Mouse (Mus musculus) hindbrain, embryonic 11.5 days (tissue): ENCODE results near the gene Clps. TPM values are rescaled to one million over a fixed set of nuclear protein-coding genes. Genes with fewer than 3 reads are reported as not detected.

Experiments used
- ATAC-seq: fragments of 200-750 bp; cut with Nextera tagmentation; 2 replicates; pipeline ENCODE4 v1.8.0; 2017; ENCODE audit warnings: mild to moderate bottlenecking, moderate TSS enrichment, moderate library complexity; ENCODE audit not compliant: low FRiP score
- DNase-seq: peaks from one replicate; pipeline ENCODE4 v3.0.0-alpha.2; 2015; ENCODE audit warnings: low spot score
- H3K27ac ChIP-seq: fragments of 300-500 bp; sonication (generic); 2 replicates; pipeline ENCODE4 v1.5.1; 2014; ENCODE audit warnings: mild to moderate bottlenecking, low read depth, low read length
- H3K27me3 ChIP-seq: fragments of 300-500 bp; sonication (generic); 2 replicates; pipeline ENCODE4 v1.6.1; 2014; ENCODE audit warnings: mild to moderate bottlenecking, low read length, moderate library complexity, mixed read lengths; ENCODE audit not compliant: control insufficient read depth, insufficient read depth
- H3K36me3 ChIP-seq: fragments of 300-500 bp; sonication (generic); 2 replicates; pipeline ENCODE4 v1.6.1; 2014; ENCODE audit warnings: mild to moderate bottlenecking, low read length, moderate library complexity, mixed read lengths; ENCODE audit not compliant: control insufficient read depth, insufficient read depth
- H3K4me1 ChIP-seq: fragments of 300-500 bp; sonication (generic); replicated peaks from 2 replicates; pipeline ENCODE4 v1.6.1; 2014; ENCODE audit warnings: low read length, mixed read lengths; ENCODE audit not compliant: control insufficient read depth, insufficient read depth
- H3K4me2 ChIP-seq: fragments of 300-500 bp; sonication (generic); replicated peaks from 2 replicates; pipeline ENCODE4 v1.6.1; 2014; ENCODE audit warnings: mild to moderate bottlenecking, low read depth, low read length
- H3K4me3 ChIP-seq: fragments of 300-500 bp; sonication (generic); 2 replicates; pipeline ENCODE4 v1.5.1; 2014; ENCODE audit warnings: low read depth, low read length
- H3K9ac ChIP-seq: fragments of 300-500 bp; sonication (generic); 2 replicates; pipeline ENCODE4 v1.6.1; 2014; ENCODE audit warnings: low read depth, low read length
- H3K9me3 ChIP-seq: fragments of 300-500 bp; sonication (generic); 2 replicates; pipeline ENCODE4 v1.6.1; 2016; ENCODE audit warnings: low read length; ENCODE audit not compliant: control insufficient read depth
- WGBS: fragments of 180-500 bp; shearing (Covaris S2); extraction: QIAGEN DNeasy Blood & Tissue Kit; methylation state at CpG from one replicate; pipeline ENCODE4 v1.1.7; 2014; 5-methylcytosine and 5-hydroxymethylcytosine counted together
- polyA plus RNA-seq: library from polyadenylated mRNA; unstranded; fragments of >200 nt; fragmentation: Nextera tagmentation; extraction: Ambion mirVana; gene quantifications from 2 replicates; pipeline ENCODE4 v1.2.1, GENCODE M21; 2014

The Clps gene
- polyA plus RNA-seq, 1 experiment from 2014 or later = not detected

GRCm38 (mm10) chr17:28533327-28533726 lies 27.2 kb downstream of the Clps start:
- H3K9me3 ChIP-seq = no peaks in the 10 kb centered on the region
- H3K9ac ChIP-seq = no peak overlapping the region
- no peak overlapping the region for H3K4me3 ChIP-seq
- no peak for ATAC-seq
- H3K4me2 ChIP-seq = no peak overlapping the region
- H3K36me3 ChIP-seq = no peaks in the 10 kb centered on the region
- no peaks in the 10 kb centered on the region for H3K4me1 ChIP-seq
- 0 out of 2 replicates have a peak, but pooled peaks cover 3% of the 10 kb centered on the region for H3K27me3 ChIP-seq
- H3K27ac ChIP-seq = no peak overlapping the region
- DNase-seq = no peak
- 84% methylated on average over 13 of the region's 13 CpGs for WGBS

DNA sequence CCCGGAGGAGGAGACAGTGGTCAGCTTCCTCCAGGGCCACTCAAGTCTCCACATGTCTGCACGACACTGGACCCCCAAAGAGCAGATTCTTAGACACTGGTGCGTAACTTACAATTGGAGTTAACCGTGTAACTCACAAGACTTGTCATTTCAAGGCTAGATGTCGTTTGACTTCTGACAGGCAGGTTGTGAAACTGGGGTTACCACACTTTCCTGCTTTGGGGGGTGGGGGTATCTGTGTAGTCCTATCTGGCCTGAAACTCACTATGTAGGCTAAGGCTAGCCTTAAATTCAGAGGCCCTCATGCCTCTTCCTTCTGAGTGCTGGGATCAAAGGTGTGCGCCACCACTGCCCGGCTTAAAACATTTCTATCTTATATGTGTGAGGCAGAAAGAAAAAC lies 28.0 kb downstream of the Clps start:
- no peaks in the 10 kb centered on the region for H3K4me1 ChIP-seq
- ATAC-seq (no peak), DNase-seq (no peak)
- H3K9me3 ChIP-seq = no peaks in the 10 kb centered on the region
- H3K27ac ChIP-seq = no peak overlapping the region
- H3K27me3 ChIP-seq = 0 out of 2 replicates have a peak, but pooled peaks cover 3% of the 10 kb centered on the region
- WGBS = 90% methylated on average over 7 of the region's 7 CpGs
- no peak overlapping the region for H3K4me3 ChIP-seq
- H3K9ac ChIP-seq = no peak overlapping the region
- H3K4me2 ChIP-seq = no peak overlapping the region
- no peaks in the 10 kb centered on the region for H3K36me3 ChIP-seq

DNA sequence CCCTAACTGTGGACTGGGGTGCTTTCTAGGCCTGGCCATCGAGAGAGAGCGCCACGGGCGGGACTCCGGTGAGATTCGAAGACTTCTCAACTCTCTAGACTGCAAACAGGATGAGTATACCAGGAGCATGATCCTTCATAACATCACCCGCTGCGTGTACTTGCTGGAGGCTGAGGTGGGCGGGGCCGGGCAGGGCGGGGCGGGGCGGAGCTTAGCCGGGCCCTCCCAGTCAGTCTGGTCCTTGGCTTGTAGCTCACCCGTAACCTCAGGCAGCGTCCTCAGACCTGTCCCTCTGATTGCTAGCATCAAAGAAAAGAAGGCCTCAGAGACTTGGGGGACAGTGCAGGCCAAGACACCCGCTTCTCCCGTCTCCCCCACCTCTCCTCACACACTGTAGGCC lies 28.6 kb downstream of the Clps start:
- H3K9me3 ChIP-seq = no peaks in the 10 kb centered on the region
- peak; percentile 51 for DNase-seq
- 0 out of 2 replicates have a peak, but pooled peaks cover 3% of the 10 kb centered on the region for H3K27me3 ChIP-seq
- 10% methylated on average over 18 of the region's 18 CpGs for WGBS
- H3K4me2 ChIP-seq = peak overlapping the region; percentile 19; the same call in 1 of the 2 replicates
- no peaks in the 10 kb centered on the region for H3K4me1 ChIP-seq
- no peak overlapping the region for H3K4me3 ChIP-seq
- no peak overlapping the region for H3K27ac ChIP-seq
- no peaks in the 10 kb centered on the region for H3K36me3 ChIP-seq
- H3K9ac ChIP-seq = no peak overlapping the region
- ATAC-seq = no peak

GRCm38 (mm10) chr17:28530506-28530905 lies 30.1 kb downstream of the Clps start, which contains the start of gene Armc12:
Gene Armc12 (plus strand): TSS chr17:28530806.
- no peaks in the 10 kb centered on the region for H3K9me3 ChIP-seq
- H3K27ac ChIP-seq = no peak within 1 kb of the TSS
- no peaks in the 10 kb centered on the region for H3K36me3 ChIP-seq
- 0 out of 2 replicates have a peak, but pooled peaks cover 3% of the 10 kb centered on the region for H3K27me3 ChIP-seq
- H3K4me2 ChIP-seq = no peak within 1 kb of the TSS; the same call in 1 of the 2 replicates
- 86% methylated on average over 6 of the region's 6 CpGs for WGBS
- H3K4me3 ChIP-seq = no peak within 1 kb of the TSS
- ATAC-seq (no peak), DNase-seq (no peak)
- no peaks in the 10 kb centered on the region for H3K4me1 ChIP-seq
- H3K9ac ChIP-seq = no peak within 1 kb of the TSS

- no peaks in the 10 kb centered on the region for H3K9me3 ChIP-seq
- H3K36me3 ChIP-seq = no peaks in the 10 kb centered on the region
- H3K4me1 ChIP-seq = no peaks in the 10 kb centered on the region
- ATAC-seq = no peak
- peaks cover 4% of the 10 kb centered on the region; the same call in 1 of the 2 replicates for H3K27me3 ChIP-seq
- 72% methylated on average over 4 of the region's 4 CpGs for WGBS
- no peak overlapping the region for H3K4me2 ChIP-seq
- no peak for DNase-seq
- H3K9ac ChIP-seq = no peak overlapping the region
- H3K27ac ChIP-seq = no peak overlapping the region
- H3K4me3 ChIP-seq = no peak overlapping the region
Observed at GRCm38 (mm10) chr17:28529116-28529515, 31.4 kb downstream of the Clps start.

GRCm38 (mm10) chr17:28528043-28528351 lies 32.6 kb downstream of the Clps start:
- H3K9me3 ChIP-seq = no peaks in the 10 kb centered on the region
- no peak overlapping the region for H3K4me3 ChIP-seq
- H3K27me3 ChIP-seq = peaks cover 11% of the 10 kb centered on the region; the same call in 1 of the 2 replicates
- DNase-seq (peak; percentile 91), ATAC-seq (no peak)
- H3K27ac ChIP-seq = no peak overlapping the region
- 0 out of 2 replicates have a peak, but pooled peaks cover 3% of the 10 kb centered on the region for H3K4me1 ChIP-seq
- H3K9ac ChIP-seq = no peak overlapping the region
- H3K4me2 ChIP-seq = no peak overlapping the region
- H3K36me3 ChIP-seq = no peaks in the 10 kb centered on the region
- WGBS = 7% methylated on average over 6 of the region's 6 CpGs

- H3K4me3 ChIP-seq = no peak overlapping the region
- WGBS = 47% methylated on average over 12 of the region's 12 CpGs
- H3K4me1 ChIP-seq = 0 out of 2 replicates have a peak, but pooled peaks cover 3% of the 10 kb centered on the region
- H3K9me3 ChIP-seq = no peaks in the 10 kb centered on the region
- no peak overlapping the region for H3K4me2 ChIP-seq
- H3K27ac ChIP-seq = no peak overlapping the region
- no peak for DNase-seq
- no peak for ATAC-seq
- no peak overlapping the region for H3K9ac ChIP-seq
- H3K36me3 ChIP-seq = no peaks in the 10 kb centered on the region
- peaks cover 10% of the 10 kb centered on the region; the same call in 1 of the 2 replicates for H3K27me3 ChIP-seq
Observed at GRCm38 (mm10) chr17:28527184-28528042, 33.2 kb downstream of the Clps start.

GRCm38 (mm10) chr17:28524831-28525430 lies 35.6 kb downstream of the Clps start:
- H3K9ac ChIP-seq = no peak overlapping the region
- no peak for DNase-seq
- H3K9me3 ChIP-seq = no peaks in the 10 kb centered on the region
- H3K36me3 ChIP-seq = no peaks in the 10 kb centered on the region
- ATAC-seq = no peak
- WGBS = 77% methylated on average over 4 of the region's 4 CpGs
- H3K4me3 ChIP-seq = no peak overlapping the region
- H3K4me1 ChIP-seq = 0 out of 2 replicates have a peak, but pooled peaks cover 3% of the 10 kb centered on the region
- no peak overlapping the region for H3K4me2 ChIP-seq
- H3K27me3 ChIP-seq = peaks cover 12% of the 10 kb centered on the region; the same call in 1 of the 2 replicates
- H3K27ac ChIP-seq = no peak overlapping the region
